In genomic region chr9:92226127-92226655, GRCm38 (mm10) we compare ENCODE assay signal across 23 mouse cellular contexts. TPM values are rescaled to one million over a fixed set of nuclear protein-coding genes. Genes with fewer than 3 reads are reported as not detected.
A peak's percentile ranks its signal among the peaks of the same experiment; 100 is the strongest.
DNase-seq lines count a peak whose midpoint lies in the region; ATAC-seq lines count a peak whose summit lies in the region.
"Had no signal": no experiment of that assay in that cellular context is flagged by ENCODE, and none has a peak within 500 bp of the region (broad histone marks: within the 10 kb centered on the region; RNA-seq: fewer than 3 reads in every experiment).

No protein-coding gene starts in this region.

- peak; percentile 52 for ATAC-seq in granulocyte monocyte progenitor cell, adult 5-6 weeks (replicated peaks; ENCODE audit: poor library complexity, severe bottlenecking)
- ATAC-seq: forebrain, embryonic 15.5 days; intestine, postnatal 0 days; midbrain, embryonic 13.5 days had no signal

- peak; percentile 55 for DNase-seq in heart, adult 11 months
- no peak for DNase-seq in heart, adult 9 months (ENCODE audit: low spot score in 2 of 2)
- DNase-seq in lung, postnatal 36 days: peak; percentile 7
- no peak for DNase-seq in lung, postnatal 4 days
- DNase-seq in right cerebral cortex, adult 2 months (ENCODE audit: low spot score in 2 of 2): no peak
- no peak for DNase-seq in right cerebral cortex, postnatal 10 days (ENCODE audit: low spot score in 2 of 2)
- DNase-seq in frontal cortex, postnatal 14 days (ENCODE audit: low spot score in 2 of 2): no peak
- DNase-seq: adrenal gland, postnatal 25 days; cerebellum, adult 18-20 months; cerebellum, postnatal 10 days; heart, postnatal 4 days; kidney, adult 9 months; kidney, postnatal 10 days; layer of hippocampus, adult 9-11 months; right cerebral cortex, postnatal 25 days; spleen, adult 18-20 months; thymus, postnatal 14 days had no signal

RNA-seq across cellular contexts. Expression of gene Plscr1, which starts 23.4 kb away (rescaled TPM):
- total RNA-seq in granulocyte monocyte progenitor cell, adult 5-6 weeks (2014; fragmentation: Nextera tagmentation): 30.2 and 32.0 TPM in 2 replicates
- 21.6 and 27.5 TPM in 2 replicates for total RNA-seq in granulocyte monocyte progenitor cell, adult 5-6 weeks (2017)

RNA-seq across cellular contexts. Expression of gene Plscr5, which starts 33.5 kb away (rescaled TPM):
- total RNA-seq in granulocyte monocyte progenitor cell, adult 5-6 weeks (2014; fragmentation: Nextera tagmentation): not detected in 2 replicates
- not detected in 2 replicates for total RNA-seq in granulocyte monocyte progenitor cell, adult 5-6 weeks (2017)
- total RNA-seq: adrenal gland, postnatal 25 days; gastrocnemius, adult 8-10 months; gastrocnemius, postnatal 4 days; heart, postnatal 4 days had no signal

RNA-seq across cellular contexts. Expression of gene Plscr2, which starts 49.2 kb away (rescaled TPM):
- not detected in 2 replicates for total RNA-seq in granulocyte monocyte progenitor cell, adult 5-6 weeks (2014; fragmentation: Nextera tagmentation)
- not detected in 2 replicates for total RNA-seq in granulocyte monocyte progenitor cell, adult 5-6 weeks (2017)

Comparison
In these comparisons a context has a peak if more than half of its experiments do, and no peak if none do; other contexts are left out.
1. DNase-seq: peak in heart, adult 11 months (single experiment) and lung, postnatal 36 days (single experiment); none in heart, adult 9 months (0 of 2), lung, postnatal 4 days (0 of 2), right cerebral cortex, adult 2 months (0 of 2), right cerebral cortex, postnatal 10 days (0 of 2) and frontal cortex, postnatal 14 days (0 of 2).